Mouse (Mus musculus) spleen, postnatal 4 days (tissue): ENCODE data around the gene Arid5b.
A peak's percentile ranks its signal among the peaks of the same experiment; 100 is the strongest.

Source experiments
- DNase-seq, 2 experiments: peaks; one replicate each; pipeline ENCODE4 v3.0.0; 2022; ENCODE audit warnings: low spot score in 2 of 2

The Arid5b gene

GRCm38 (mm10) chr10:68136480-68137083 is 142.0 kb downstream of the Arid5b start:
- peak; percentile 21 to 68 for DNase-seq

- DNase-seq, result no peak
These were observed 142.5 kb downstream of the Arid5b start for GRCm38 (mm10) chr10:68136051-68136450.

GRCm38 (mm10) chr10:68135416-68135815 is 143.1 kb downstream of the Arid5b start:
- DNase-seq, result no peak

- no peak for DNase-seq
These were observed 144.0 kb downstream of the Arid5b start for GRCm38 (mm10) chr10:68134549-68134948.

GRCm38 (mm10) chr10:68134071-68134470 is 144.5 kb downstream of the Arid5b start:
- no peak for DNase-seq

- no peak for DNase-seq
These were observed 145.9 kb downstream of the Arid5b start for GRCm38 (mm10) chr10:68132636-68133035.

- no peak for DNase-seq
These were observed 146.4 kb downstream of the Arid5b start for GRCm38 (mm10) chr10:68132154-68132553.

- no peak for DNase-seq
These were observed 148.9 kb downstream of the Arid5b start for GRCm38 (mm10) chr10:68129651-68130050.

GRCm38 (mm10) chr10:68129009-68129408 is 149.5 kb downstream of the Arid5b start:
- DNase-seq, result no peak

- DNase-seq, result no peak
These were observed 150.1 kb downstream of the Arid5b start for GRCm38 (mm10) chr10:68128441-68128848.

GRCm38 (mm10) chr10:68127604-68128256 is 150.8 kb downstream of the Arid5b start:
- no peak for DNase-seq

GRCm38 (mm10) chr10:68127104-68127503 is 151.4 kb downstream of the Arid5b start:
- no peak for DNase-seq

- DNase-seq, result no peak
These were observed 152.0 kb downstream of the Arid5b start for GRCm38 (mm10) chr10:68126551-68126950.

- no peak for DNase-seq
These were observed 152.5 kb downstream of the Arid5b start for GRCm38 (mm10) chr10:68125919-68126550.

GRCm38 (mm10) chr10:68124985-68125384 is 153.6 kb downstream of the Arid5b start:
- DNase-seq, result no peak

- no peak for DNase-seq
These were observed 155.1 kb downstream of the Arid5b start for GRCm38 (mm10) chr10:68123446-68123845.

GRCm38 (mm10) chr10:68121960-68122359 is 156.6 kb downstream of the Arid5b start:
- no peak for DNase-seq

- DNase-seq, result no peak
These were observed 157.3 kb downstream of the Arid5b start for GRCm38 (mm10) chr10:68121251-68121650.

- DNase-seq, result no peak
These were observed 158.5 kb downstream of the Arid5b start for GRCm38 (mm10) chr10:68120011-68120410.

- peak; percentile 73 to 83 for DNase-seq
These were observed 159.3 kb downstream of the Arid5b start for GRCm38 (mm10) chr10:68119285-68119684.

- no peak for DNase-seq
These were observed 163.6 kb downstream of the Arid5b start for GRCm38 (mm10) chr10:68114955-68115354.

GRCm38 (mm10) chr10:68113645-68114044 is 164.9 kb downstream of the Arid5b start:
- DNase-seq, result no peak

- no peak for DNase-seq
These were observed 165.6 kb downstream of the Arid5b start for GRCm38 (mm10) chr10:68112983-68113382.
